Mouse (Mus musculus) adrenal gland, postnatal 25 days (tissue): ENCODE measurements around the gene Reep6. TPM values are rescaled to one million over a fixed set of nuclear protein-coding genes. Genes with fewer than 3 reads are reported as not detected.

Experiments
- microRNA-seq, 2 experiments: library from miRNA; unstranded; fragments of <30 nt; microRNA quantifications; one replicate each; pipeline ENCODE4 v1.2.0; 2021
- total RNA-seq: library from RNA; stranded (reverse); gene quantifications from 2 replicates; pipeline ENCODE4 v1.2.3, GENCODE M21; 2021

Gene Reep6
- total RNA-seq, 1 experiment from 2014 or later, result 8.0 TPM

Small RNAs within 50 kb of the gene (microRNA-seq; reads per million reads assigned to microRNA genes)
- 0 reads per million in 2 experiments for gene Gm22721

Other genes with a start within 250 kb of the Reep6 start
- gene Sbno2, start 224.4 kb upstream of the Reep6 start, total RNA-seq, result 66.1 and 73.2 TPM in 2 replicates
- 154 TPM in 2 replicates for gene Stk11, start 214.2 kb upstream of the Reep6 start, total RNA-seq
- 460 and 592 TPM in 2 replicates for gene Atp5d, start 191.3 kb upstream of the Reep6 start, total RNA-seq
- gene Cbarp, start 189.1 kb upstream of the Reep6 start, total RNA-seq, result 45.4 and 67.9 TPM in 2 replicates
- 74.1 and 97.4 TPM in 2 replicates for gene Midn, start 181.7 kb upstream of the Reep6 start, total RNA-seq
- gene Cirbp, start 164.0 kb upstream of the Reep6 start, total RNA-seq, result 49.9 and 142 TPM in 2 replicates
- 15.6 and 16.7 TPM in 2 replicates for gene 1600002K03Rik, start 157.0 kb upstream of the Reep6 start, total RNA-seq
- gene Efna2, start 150.5 kb upstream of the Reep6 start, total RNA-seq, result 2.7 and 5.2 TPM in 2 replicates
- gene Mum1, start 103.5 kb upstream of the Reep6 start, total RNA-seq, result 23.4 and 37.9 TPM in 2 replicates
- 238 and 243 TPM in 2 replicates for gene Ndufs7, start 80.8 kb upstream of the Reep6 start, total RNA-seq
- gene Gamt, start 68.9 kb upstream of the Reep6 start, total RNA-seq, result 326 and 398 TPM in 2 replicates
- 111 and 117 TPM in 2 replicates for gene Dazap1, start 68.5 kb upstream of the Reep6 start, total RNA-seq
- gene Rps15, start 37.5 kb upstream of the Reep6 start, total RNA-seq, result 1,145 and 1,195 TPM in 2 replicates
- gene Apc2, start 34.0 kb upstream of the Reep6 start, total RNA-seq, result 1.4 and 3.2 TPM in 2 replicates
- gene 2310011J03Rik, start 9.4 kb upstream of the Reep6 start, total RNA-seq, result 31.7 and 33.5 TPM in 2 replicates
- 3.0 and 4.3 TPM in 2 replicates for gene Pcsk4, start 455 bp upstream of the Reep6 start, total RNA-seq
- gene Adamtsl5, start 18.5 kb downstream of the Reep6 start, total RNA-seq, result 8.9 and 10.4 TPM in 2 replicates
- 0.15 TPM in 1 of 2 replicates, not detected in the other for gene Plk5, start 26.5 kb downstream of the Reep6 start, total RNA-seq
- gene Mex3d, start 57.7 kb downstream of the Reep6 start, total RNA-seq, result 18.3 and 21.7 TPM in 2 replicates
- gene Mbd3, start 69.6 kb downstream of the Reep6 start, total RNA-seq, result 127 and 139 TPM in 2 replicates
- 728 and 779 TPM in 2 replicates for gene Uqcr11, start 76.9 kb downstream of the Reep6 start, total RNA-seq
- 63.1 and 84.1 TPM in 2 replicates for gene Tcf3, start 103.7 kb downstream of the Reep6 start, total RNA-seq
- not detected in 2 replicates for gene Onecut3, start 164.9 kb downstream of the Reep6 start, total RNA-seq
- gene Atp8b3, start 209.2 kb downstream of the Reep6 start, total RNA-seq, result 0.29 and 0.64 TPM in 2 replicates
- 57.4 and 63.5 TPM in 2 replicates for gene Rexo1, start 231.6 kb downstream of the Reep6 start, total RNA-seq
- 9.6 and 14.8 TPM in 2 replicates for gene Klf16, start 247.4 kb downstream of the Reep6 start, total RNA-seq